Mouse (Mus musculus): ENCODE results near the gene Spata25.

Spata25 gene

DNA sequence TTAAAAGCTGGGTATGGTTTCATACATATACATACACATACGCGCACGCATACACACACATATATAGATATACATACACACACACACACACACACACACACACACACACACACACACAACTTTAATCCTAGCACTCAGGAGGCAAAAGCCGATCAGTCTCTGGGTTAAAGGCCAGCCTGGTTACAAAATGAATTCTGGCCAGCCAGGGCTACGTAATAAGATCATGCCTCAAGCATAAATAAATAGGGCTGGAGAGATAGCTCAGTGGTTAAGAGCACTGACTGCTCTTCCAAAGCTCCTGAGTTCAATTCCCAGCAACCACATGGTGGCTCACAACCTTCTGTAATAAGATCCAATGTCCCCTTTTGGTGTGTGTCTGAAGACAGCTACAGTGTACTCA lies 27.2 kb upstream of the Spata25 start:
- WGBS, result 78% methylated on average over 5 of the region's 5 CpGs

DNA sequence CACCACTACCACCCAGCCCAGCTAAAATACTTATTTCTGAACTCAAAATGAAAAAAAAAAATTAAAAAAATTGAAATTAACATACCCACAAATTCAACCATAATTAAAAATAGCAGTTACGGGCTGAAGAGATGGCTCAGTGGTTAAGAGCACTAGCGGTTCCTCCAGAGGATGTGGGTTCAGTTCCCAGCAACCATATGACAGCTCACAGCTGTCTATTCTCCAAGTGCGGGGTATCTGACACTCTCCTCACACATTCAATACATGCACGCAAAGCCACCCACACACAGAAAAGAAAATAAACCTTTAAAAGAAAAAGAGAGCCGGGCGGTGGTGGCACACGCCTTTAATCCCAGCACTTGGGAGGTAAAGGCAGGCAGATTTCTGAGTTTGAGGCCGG lies 21.7 kb upstream of the Spata25 start:
- 49% methylated on average over 8 of the region's 8 CpGs for WGBS

GRCm38 (mm10) chr2:164845782-164846181 lies 17.4 kb upstream of the Spata25 start:
- 52% methylated on average over 3 of the region's 3 CpGs for WGBS

- 92% methylated on average over 4 of the region's 4 CpGs for WGBS
Measured at GRCm38 (mm10) chr2:164835164-164835563, 6.8 kb upstream of the Spata25 start.

DNA sequence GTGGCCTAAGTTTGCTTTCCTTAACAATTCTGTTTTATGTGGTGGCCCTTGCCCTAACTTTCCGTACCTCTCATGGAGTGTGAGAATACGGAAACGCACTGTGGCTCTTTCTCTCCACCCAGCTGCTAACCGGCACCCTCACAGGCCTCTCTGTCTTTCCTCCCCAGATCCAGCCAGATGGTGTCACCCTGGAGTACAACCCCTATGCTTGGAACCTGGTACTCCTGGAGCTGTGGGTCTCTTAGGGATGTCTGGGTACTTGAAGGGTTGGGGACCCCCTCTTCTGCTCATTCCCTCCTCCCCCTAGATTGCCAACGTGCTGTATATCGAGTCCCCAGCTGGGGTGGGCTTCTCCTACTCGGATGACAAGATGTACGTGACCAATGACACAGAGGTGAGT lies 6.2 kb upstream of the Spata25 start:
- 32% methylated on average over 8 of the region's 8 CpGs for WGBS

- under 1% methylated on average over 31 of the region's 31 CpGs for WGBS
Measured at GRCm38 (mm10) chr2:164833314-164833959, 5.1 kb upstream of the Spata25 start, which contains the start of gene Neurl2. Gene Neurl2 (minus strand): TSS chr2:164833456.

- under 1% methylated on average over 35 of the region's 35 CpGs for WGBS
Measured at GRCm38 (mm10) chr2:164832748-164833301, 4.5 kb upstream of the Spata25 start, which contains the start of gene Ctsa. Gene Ctsa (plus strand): TSS chr2:164832873.

DNA sequence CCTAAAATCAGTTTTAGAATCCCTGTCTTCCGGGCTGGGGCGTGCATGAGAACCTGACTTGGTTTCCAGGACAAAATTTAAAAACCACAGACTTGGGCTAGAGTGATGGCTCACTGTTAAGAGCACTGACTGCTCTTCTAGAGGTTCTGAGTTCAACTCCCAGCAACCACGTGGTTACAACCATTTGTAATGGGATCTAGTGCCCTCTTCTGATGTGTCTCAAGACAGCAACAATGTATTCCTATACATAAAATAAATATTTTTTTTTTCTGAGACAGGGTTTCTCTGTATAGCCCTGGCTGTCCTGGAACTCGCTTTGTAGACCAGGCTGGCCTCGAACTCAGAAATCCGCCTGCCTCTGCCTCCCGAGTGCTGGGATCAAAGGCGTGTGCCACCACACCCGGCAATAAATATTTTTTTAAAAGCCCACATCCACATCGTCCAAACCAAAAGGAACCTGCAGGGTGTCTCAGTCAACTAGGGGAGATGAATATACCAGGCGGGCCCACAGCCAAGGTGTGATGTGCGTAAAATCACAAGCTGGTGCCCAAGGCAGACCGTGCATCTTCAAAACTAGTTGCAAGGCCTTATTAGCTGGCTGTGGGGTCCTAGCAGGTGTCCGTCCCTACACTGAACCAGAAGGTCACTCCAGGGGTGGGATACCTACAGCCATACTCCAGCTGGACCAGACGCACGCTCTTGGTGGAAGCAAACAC lies 3.9 kb upstream of the Spata25 start:
- WGBS, result 54% methylated on average over 16 of the region's 16 CpGs

- 92% methylated on average over 10 of the region's 10 CpGs for WGBS
Measured at GRCm38 (mm10) chr2:164831029-164831428, 2.7 kb upstream of the Spata25 start.

GRCm38 (mm10) chr2:164829090-164829489 lies 753 bp upstream of the Spata25 start:
- 92% methylated on average over 1 of the region's 1 CpGs for WGBS

- WGBS, result 81% methylated on average over 16 of the region's 16 CpGs
Measured at GRCm38 (mm10) chr2:164827146-164827850, 1.0 kb downstream of the Spata25 start.

DNA sequence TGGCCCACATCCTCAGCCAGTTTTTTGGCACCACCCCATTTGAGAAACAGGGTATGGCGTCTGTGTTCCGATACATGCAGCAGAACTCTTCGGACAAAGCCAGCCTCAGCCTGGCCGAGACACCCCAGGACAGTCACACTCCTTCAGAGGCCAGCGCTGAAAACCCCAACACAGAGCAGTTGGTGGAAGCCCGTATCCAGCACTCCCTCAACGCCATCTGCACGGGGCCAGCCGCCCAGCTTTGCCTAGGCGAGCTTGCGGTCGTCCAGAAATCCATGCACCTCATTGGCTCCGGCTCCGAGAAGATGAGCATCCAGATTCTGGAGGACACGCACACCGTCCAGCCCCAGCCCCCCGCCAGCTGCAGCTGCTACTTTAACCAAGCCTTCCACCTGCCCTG lies 2.8 kb downstream of the Spata25 start:
- 94% methylated on average over 17 of the region's 17 CpGs for WGBS

GRCm38 (mm10) chr2:164823969-164824368 lies 4.4 kb downstream of the Spata25 start:
- 87% methylated on average over 4 of the region's 4 CpGs for WGBS

GRCm38 (mm10) chr2:164823181-164823585 lies 5.2 kb downstream of the Spata25 start:
- whole genome bisulfite sequencing, result 1% methylated on average over 10 of the region's 10 CpGs

DNA sequence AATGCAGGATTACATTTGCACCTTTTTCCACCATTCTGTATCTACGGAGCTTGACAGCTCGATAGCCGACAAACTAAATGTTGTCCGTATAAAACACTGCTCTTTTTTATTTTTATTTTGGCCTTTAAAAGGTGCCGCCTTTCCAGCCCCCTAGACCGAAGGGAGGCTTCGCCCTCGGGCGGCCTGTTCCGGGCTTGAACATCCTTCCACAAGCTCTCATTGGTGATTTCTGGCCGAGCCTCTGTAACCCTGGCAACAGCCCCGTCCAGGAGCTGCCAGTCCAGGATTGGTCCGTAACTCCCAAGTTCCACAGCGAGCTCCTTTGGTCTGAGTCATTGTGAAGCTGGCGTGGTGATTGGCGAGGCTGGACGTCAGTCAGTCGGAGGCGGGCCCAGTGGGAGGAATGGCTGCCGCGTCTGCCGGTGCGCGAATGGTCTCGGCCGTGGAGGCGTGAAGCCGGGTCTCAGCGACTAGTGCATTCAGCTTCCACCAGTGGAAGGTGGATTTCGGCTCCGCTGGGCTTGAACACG lies 5.6 kb downstream of the Spata25 start, which contains the start of gene Zswim1:
Gene Zswim1, plus strand, starts transcription at position 51 of the 530 bp plus-strand sequence.
- under 1% methylated on average over 32 of the region's 32 CpGs for WGBS

GRCm38 (mm10) chr2:164821060-164821459 lies 7.3 kb downstream of the Spata25 start:
- 66% methylated on average over 6 of the region's 6 CpGs for WGBS

GRCm38 (mm10) chr2:164817703-164818102 lies 10.6 kb downstream of the Spata25 start:
- whole genome bisulfite sequencing, result 87% methylated on average over 5 of the region's 5 CpGs

- 87% methylated on average over 6 of the region's 6 CpGs for WGBS
Measured at GRCm38 (mm10) chr2:164817206-164817605, 11.1 kb downstream of the Spata25 start.

DNA sequence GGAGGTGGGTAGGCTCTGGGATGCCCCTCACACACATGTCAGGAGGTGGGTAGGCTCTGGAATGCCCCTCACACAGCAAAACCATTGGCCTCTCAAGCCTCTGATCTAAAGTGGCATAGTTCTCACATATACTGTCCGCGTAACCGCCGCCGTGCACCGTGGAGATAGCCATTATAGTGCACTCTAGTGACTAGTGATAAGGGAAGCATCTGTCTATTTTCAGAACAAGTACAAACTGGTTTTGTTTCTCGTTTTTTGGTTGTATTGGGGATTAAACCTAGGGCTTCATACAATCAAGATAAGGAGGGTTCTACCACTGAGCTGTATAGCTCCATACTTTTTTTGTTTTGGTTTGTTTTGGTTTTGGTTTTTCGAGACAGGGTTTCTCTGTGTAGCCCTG lies 12.5 kb downstream of the Spata25 start:
- 95% methylated on average over 8 of the region's 8 CpGs for whole genome bisulfite sequencing

DNA sequence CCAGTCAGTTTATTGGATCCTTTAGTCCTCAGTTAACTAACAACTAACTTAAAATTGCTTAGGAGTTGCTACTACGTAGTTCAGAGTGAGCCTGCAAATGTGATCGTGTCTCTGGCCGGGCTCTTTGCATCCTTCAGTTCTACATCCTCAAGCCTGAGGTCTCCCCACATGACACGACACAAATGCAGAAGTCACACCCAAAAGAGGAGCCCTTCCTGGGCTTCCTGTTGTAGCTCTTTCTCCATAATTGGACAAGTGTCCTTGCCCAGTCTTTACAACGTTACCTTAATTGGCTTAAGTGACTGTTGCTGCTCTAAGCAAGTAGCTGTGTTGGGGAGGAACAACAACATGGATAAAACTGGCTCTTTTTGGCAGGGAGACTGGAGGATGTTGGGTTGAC lies 13.0 kb downstream of the Spata25 start:
- 81% methylated on average over 5 of the region's 5 CpGs for WGBS

DNA sequence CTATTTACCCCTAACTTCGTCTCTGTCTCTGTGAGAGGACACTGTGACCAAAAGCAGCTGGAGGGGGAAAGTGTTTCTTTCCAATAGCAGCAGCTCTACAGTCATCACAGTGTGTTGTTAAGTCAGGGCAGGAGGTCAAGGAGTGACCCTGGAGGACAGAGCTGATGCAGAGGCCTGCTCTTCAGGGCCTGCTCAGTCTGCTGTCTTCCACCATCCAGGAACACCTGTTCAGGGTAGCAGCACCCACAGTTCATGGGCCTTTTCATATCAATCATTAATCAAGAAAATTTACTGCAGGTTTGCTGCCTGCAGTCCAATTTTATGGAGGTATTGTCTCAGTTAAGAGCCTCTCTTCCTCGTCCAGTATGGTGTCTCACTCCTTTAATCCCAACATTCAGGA lies 14.8 kb downstream of the Spata25 start:
- WGBS, result 71% methylated on average over 2 of the region's 2 CpGs

GRCm38 (mm10) chr2:164806614-164807013 lies 21.7 kb downstream of the Spata25 start:
- 85% methylated on average over 7 of the region's 7 CpGs for WGBS

Measured in cerebral cortex, adult 2 months (tissue).